Mouse (Mus musculus): Measurements from ENCODE around the gene Galnt12.

The Galnt12 gene

GRCm38 (mm10) chr4:47150806-47151205 lies 59.1 kb downstream of the Galnt12 start:
- no peak for DNase-seq (ENCODE audit: low read depth)

- DNase-seq (ENCODE audit: low read depth): no peak
Observed at GRCm38 (mm10) chr4:47151553-47152183, 60.0 kb downstream of the Galnt12 start.

GRCm38 (mm10) chr4:47161103-47161755 lies 69.5 kb downstream of the Galnt12 start:
- DNase-seq (ENCODE audit: low read depth): no peak

DNA sequence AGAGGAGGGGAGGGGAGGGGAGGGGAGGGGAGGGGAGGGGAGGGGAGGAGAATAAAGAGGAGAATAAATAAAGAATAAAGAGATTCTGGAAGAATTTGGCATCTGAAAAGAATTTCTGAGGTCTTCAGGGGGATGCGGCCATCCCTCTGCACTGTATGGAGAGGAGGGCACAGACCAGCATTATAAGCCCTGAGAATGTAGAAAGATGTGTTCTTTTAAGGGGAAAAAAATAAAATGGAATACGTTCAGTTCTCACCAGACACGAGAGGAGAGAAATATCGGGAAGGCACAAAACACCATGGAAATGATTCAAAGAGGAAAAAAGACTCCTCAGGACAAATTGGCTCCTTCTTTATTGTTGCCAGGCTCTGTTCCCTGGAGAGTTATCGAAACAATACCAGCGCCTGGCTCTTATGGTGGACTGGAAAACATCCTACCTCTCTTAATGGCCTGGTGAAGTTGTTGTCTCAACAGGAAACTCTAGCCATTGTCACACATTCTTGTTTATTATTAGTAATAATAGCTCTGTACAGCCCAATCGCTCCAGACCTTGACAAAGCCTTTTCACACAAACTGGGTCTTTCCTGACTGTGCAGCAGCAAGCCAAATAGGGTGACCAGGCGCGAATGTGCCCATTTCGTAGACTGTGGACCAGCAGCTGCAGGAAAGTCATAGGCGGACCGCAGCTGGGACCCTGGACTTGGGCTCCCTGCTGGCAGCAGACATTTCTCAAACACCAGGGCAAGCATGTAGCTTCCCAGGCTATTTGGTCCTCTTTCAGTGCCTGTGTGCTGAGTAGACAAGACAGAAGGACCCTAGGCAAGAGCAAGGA lies 70.3 kb downstream of the Galnt12 start:
- DNase-seq (ENCODE audit: low read depth): no peak

DNA sequence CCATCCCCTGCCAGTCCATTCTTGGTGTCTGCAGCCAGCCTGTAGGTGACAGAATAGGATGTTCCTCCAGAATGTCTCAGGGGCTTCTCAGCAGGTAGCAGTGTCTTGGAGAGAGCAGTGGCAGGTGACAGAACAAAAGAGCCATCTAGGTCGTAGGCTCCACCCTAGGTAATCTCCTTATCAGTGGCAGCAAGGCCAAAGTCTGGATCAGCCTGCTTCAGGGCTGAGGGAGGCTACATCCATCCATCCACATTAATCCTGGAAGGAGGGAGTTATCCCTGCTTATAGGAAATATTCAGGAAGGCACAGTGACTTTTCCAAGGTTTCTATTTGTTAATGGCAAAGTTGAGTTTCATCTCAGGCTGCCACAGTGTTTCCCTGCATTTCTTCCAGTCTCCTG lies 80.6 kb downstream of the Galnt12 start:
- no peak for DNase-seq (ENCODE audit: low read depth)
